Mouse (Mus musculus) ES-Bruce4 (cell line): Measurements from ENCODE around the gene Gm49320. TPM values are rescaled to one million over a fixed set of nuclear protein-coding genes. Genes with fewer than 3 reads are reported as not detected.

Experiments used
- H3K27ac ChIP-seq: 2 replicates; pipeline ENCODE4 v1.5.1; 2012; ENCODE audit warnings: low read length, inconsistent platforms; ENCODE audit not compliant: insufficient read depth
- H3K27me3 ChIP-seq: 2 replicates; pipeline ENCODE4 v1.6.1; 2012; ENCODE audit warnings: mild to moderate bottlenecking, low read length, inconsistent platforms; ENCODE audit not compliant: control insufficient read depth, poor library complexity, insufficient read depth, severe bottlenecking
- H3K36me3 ChIP-seq: 2 replicates; pipeline ENCODE4 v1.6.1; 2012; ENCODE audit warnings: inconsistent platforms, mild to moderate bottlenecking, low read length, moderate library complexity; ENCODE audit not compliant: control insufficient read depth, poor library complexity, insufficient read depth, severe bottlenecking
- H3K4me1 ChIP-seq: one replicate; pipeline ENCODE4 v1.8.1; 2011; ENCODE audit warnings: low read length; ENCODE audit not compliant: control insufficient read depth, insufficient read depth
- H3K4me3 ChIP-seq: 2 replicates; pipeline ENCODE4 v1.5.1; 2011; ENCODE audit warnings: low read depth, mild to moderate bottlenecking, low read length
- H3K9ac ChIP-seq: 2 replicates; pipeline ENCODE4 v1.6.1; 2012; ENCODE audit warnings: low read depth, mild to moderate bottlenecking, inconsistent platforms; ENCODE audit not compliant: poor library complexity, severe bottlenecking
- H3K9me3 ChIP-seq: replicated peaks from 2 replicates; pipeline ENCODE4 v1.6.1; 2012; ENCODE audit warnings: mild to moderate bottlenecking, low read length, inconsistent platforms; ENCODE audit not compliant: control insufficient read depth, poor library complexity, insufficient read depth, severe bottlenecking
- CTCF ChIP-seq: IDR thresholded peaks from one replicate; pipeline ENCODE4 v1.8.1; 2011; ENCODE audit warnings: low read depth, low read length
- EP300 ChIP-seq: IDR thresholded peaks from 2 replicates; pipeline ENCODE4 v1.6.1; 2011; ENCODE audit warnings: low read depth, low read length; ENCODE audit not compliant: insufficient read depth
- POLR2A ChIP-seq: IDR thresholded peaks from one replicate; pipeline ENCODE4 v1.8.1; 2011; ENCODE audit warnings: low read length; ENCODE audit not compliant: insufficient read depth
- polyA plus RNA-seq: library from polyadenylated mRNA; stranded (reverse); fragments of >200 nt; gene quantifications from 2 replicates; pipeline ENCODE4 v1.2.4, GENCODE M21; 2011; ENCODE audit warnings: low read depth; ENCODE audit not compliant: missing spikeins, insufficient read depth, insufficient read length

The Gm49320 gene
- polyA plus RNA-seq, 1 experiment, result 0.33 TPM

GRCm38 (mm10) chr8:4259125-4259804 is 20.6 kb downstream of the Gm49320 start, which contains the start of gene Ctxn1:
TSS of gene Ctxn1 (minus strand) at chr8:4259274.
- H3K4me3 ChIP-seq, result peak within 1 kb of the TSS; percentile 70
- TF ChIP-seq POLR2A, result no peak
- TF ChIP-seq CTCF, result no peak
- no peak for TF ChIP-seq EP300
- peaks cover 50% of the 10 kb centered on the region for H3K36me3 ChIP-seq
- peaks cover 1% of the 10 kb centered on the region for H3K4me1 ChIP-seq
- no peaks in the 10 kb centered on the region for H3K27me3 ChIP-seq
- peak within 1 kb of the TSS; percentile 51 for H3K9ac ChIP-seq
- peak within 1 kb of the TSS; percentile 79 for H3K27ac ChIP-seq
- no peaks in the 10 kb centered on the region for H3K9me3 ChIP-seq

- H3K27me3 ChIP-seq, result no peaks in the 10 kb centered on the region
- peaks cover 1% of the 10 kb centered on the region for H3K4me1 ChIP-seq
- peak overlapping the region; percentile 79 for H3K27ac ChIP-seq
- peaks cover 48% of the 10 kb centered on the region for H3K36me3 ChIP-seq
- H3K4me3 ChIP-seq, result no peak overlapping the region
- peak overlapping the region; percentile 51; the same call in 1 of the 2 replicates for H3K9ac ChIP-seq
- no peaks in the 10 kb centered on the region for H3K9me3 ChIP-seq
- TF ChIP-seq EP300, result no peak
- TF ChIP-seq POLR2A, result no peak
- no peak for TF ChIP-seq CTCF
Observed at GRCm38 (mm10) chr8:4259805-4260170, 21.1 kb downstream of the Gm49320 start.

- H3K4me3 ChIP-seq, result no peak overlapping the region
- TF ChIP-seq CTCF (no peak), POLR2A (no peak), EP300 (no peak)
- H3K9ac ChIP-seq, result no peak overlapping the region
- no peak overlapping the region for H3K27ac ChIP-seq
- H3K9me3 ChIP-seq, result no peaks in the 10 kb centered on the region
- no peaks in the 10 kb centered on the region for H3K4me1 ChIP-seq
- H3K36me3 ChIP-seq, result peaks cover 75% of the 10 kb centered on the region
- H3K27me3 ChIP-seq, result no peaks in the 10 kb centered on the region
Observed at GRCm38 (mm10) chr8:4263105-4263791, 24.6 kb downstream of the Gm49320 start.

- Histone ChIP-seq H3K9me3 (no peaks in the 10 kb centered on the region), H3K9ac (no peak overlapping the region), H3K27me3 (no peaks in the 10 kb centered on the region), H3K4me1 (no peaks in the 10 kb centered on the region), H3K4me3 (no peak overlapping the region), H3K36me3 (peaks cover 88% of the 10 kb centered on the region), H3K27ac (no peak overlapping the region)
- TF ChIP-seq EP300 (no peak), CTCF (no peak), POLR2A (no peak)
Observed at GRCm38 (mm10) chr8:4265160-4265914, 26.7 kb downstream of the Gm49320 start.

DNA sequence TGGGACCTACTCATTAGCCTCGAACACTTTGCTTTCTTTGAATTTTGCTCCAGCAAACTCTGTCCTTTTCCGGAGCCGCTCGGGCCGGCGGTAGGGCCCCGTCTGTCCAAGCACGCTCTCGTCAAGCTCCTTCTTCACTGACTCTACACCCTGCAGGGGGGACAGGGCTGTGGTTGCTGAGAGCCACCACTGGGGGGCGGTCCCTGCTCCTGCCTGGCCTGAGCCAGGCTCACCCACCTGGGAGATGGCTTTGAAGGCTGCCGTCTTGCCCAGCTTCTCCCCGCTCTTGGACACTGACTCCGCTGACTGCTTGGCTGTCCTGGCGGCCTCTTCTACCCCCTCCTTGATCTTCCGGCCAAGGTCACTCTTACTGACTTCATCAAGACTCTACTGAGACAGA is 29.0 kb downstream of the Gm49320 start:
- Histone ChIP-seq H3K9ac (no peak overlapping the region), H3K27ac (no peak overlapping the region), H3K27me3 (no peaks in the 10 kb centered on the region), H3K4me3 (no peak overlapping the region), H3K36me3 (peaks cover 87% of the 10 kb centered on the region), H3K9me3 (no peaks in the 10 kb centered on the region), H3K4me1 (no peaks in the 10 kb centered on the region)
- no peak for TF ChIP-seq EP300
- TF ChIP-seq CTCF, result peak; percentile 76

- H3K9ac ChIP-seq, result no peak overlapping the region
- no peak overlapping the region for H3K27ac ChIP-seq
- H3K36me3 ChIP-seq, result peaks cover 82% of the 10 kb centered on the region
- no peaks in the 10 kb centered on the region for H3K4me1 ChIP-seq
- no peaks in the 10 kb centered on the region for H3K9me3 ChIP-seq
- H3K4me3 ChIP-seq, result no peak overlapping the region
- no peak for TF ChIP-seq CTCF
- TF ChIP-seq EP300, result no peak
- no peak for TF ChIP-seq POLR2A
- no peaks in the 10 kb centered on the region for H3K27me3 ChIP-seq
Observed at GRCm38 (mm10) chr8:4269609-4270008, 30.9 kb downstream of the Gm49320 start.
